Mouse (Mus musculus) CH12.LX (cell line): ENCODE measurements around the gene Gm43738. TPM values are rescaled to one million over a fixed set of nuclear protein-coding genes. Genes with fewer than 3 reads are reported as not detected.
A peak's percentile ranks its signal among the peaks of the same experiment; 100 is the strongest.

ENCODE experiments used
- DNase-seq: peaks from one replicate; pipeline ENCODE4 v3.0.0-alpha.2; 2013; ENCODE audit errors: extremely low read depth
- H3K27ac ChIP-seq: 2 replicates; pipeline ENCODE4 v1.5.1; 2012; ENCODE audit warnings: low read depth, mild to moderate bottlenecking, control low read depth, moderate library complexity; ENCODE audit not compliant: insufficient read depth
- H3K27me3 ChIP-seq: replicated peaks from 2 replicates; pipeline ENCODE3; 2012; ENCODE audit warnings: inconsistent platforms
- H3K36me3 ChIP-seq, 2 experiments: replicated peaks in 1 of 2; 2 replicates each; pipeline versions ENCODE3 to v1.6.1; 2012; ENCODE audit warnings: inconsistent platforms in 1 of 2, low read length in 1 of 2, mild to moderate bottlenecking in 1 of 2, mixed read lengths in 1 of 2, moderate library complexity in 1 of 2; ENCODE audit not compliant: control insufficient read depth in 1 of 2, insufficient read depth in 1 of 2
- H3K4me1 ChIP-seq, 2 experiments: 2 replicates each; pipeline ENCODE4 v1.6.1; 2012; ENCODE audit warnings: inconsistent platforms in 1 of 2, moderate library complexity in 1 of 2; ENCODE audit not compliant: insufficient read depth in 2 of 2, control insufficient read depth in 1 of 2
- H3K4me2 ChIP-seq: 2 replicates; pipeline ENCODE4 v1.6.1; 2012; ENCODE audit warnings: low read depth, mild to moderate bottlenecking, control low read depth; ENCODE audit not compliant: poor library complexity, insufficient read depth, severe bottlenecking
- H3K4me3 ChIP-seq, 3 experiments: fragments of 150-350 bp in 1 of 3; sonication (generic) in 1 of 3; replicated peaks in 1 of 3; 2 replicates each; pipeline versions ENCODE3 to v1.5.1; 2011 to 2012; ENCODE audit warnings: low read depth in 2 of 3, low read length in 2 of 3, mild to moderate bottlenecking in 2 of 3, moderate library complexity in 2 of 3, control low read depth in 1 of 3, improper control_type of control experiment in 1 of 3, inconsistent platforms in 1 of 3, mixed read lengths in 1 of 3; ENCODE audit not compliant: poor library complexity in 1 of 3
- H3K79me2 ChIP-seq: replicated peaks from 2 replicates; pipeline ENCODE4 v1.6.1; 2012; ENCODE audit warnings: mild to moderate bottlenecking, moderate library complexity; ENCODE audit not compliant: control insufficient read depth, poor library complexity, insufficient read depth, severe bottlenecking; ENCODE audit errors: extremely low read depth
- H3K9ac ChIP-seq: 2 replicates; pipeline ENCODE4 v1.6.1; 2012; ENCODE audit warnings: low read depth, mild to moderate bottlenecking, control low read depth, moderate library complexity; ENCODE audit not compliant: insufficient read depth
- H3K9me3 ChIP-seq: replicated peaks from 2 replicates; pipeline ENCODE3; 2012; ENCODE audit warnings: low read length, inconsistent platforms, mixed read lengths
- BHLHE40 ChIP-seq: IDR thresholded peaks from 2 replicates; pipeline ENCODE4 v1.6.1; 2011; ENCODE audit warnings: mild to moderate bottlenecking, low read depth, low read length, improper control_type of control experiment
- CHD1 ChIP-seq: IDR thresholded peaks from 2 replicates; pipeline ENCODE4 v1.6.1; 2012; ENCODE audit warnings: low read depth, low read length, improper control_type of control experiment, inconsistent platforms
- CHD2 ChIP-seq: IDR thresholded peaks from 2 replicates; pipeline ENCODE4 v1.6.1; 2011; ENCODE audit warnings: low read length, improper control_type of control experiment
- CTCF ChIP-seq, 2 experiments: IDR thresholded peaks in 1 of 2; conservative IDR thresholded peaks in 1 of 2; 2 replicates each; pipeline ENCODE4 v1.5.1; 2011 to 2012; ENCODE audit warnings: low read depth in 2 of 2, low read length in 2 of 2, improper control_type of control experiment in 1 of 2, inconsistent platforms in 1 of 2, mild to moderate bottlenecking in 1 of 2, moderate library complexity in 1 of 2
- E2F4 ChIP-seq: IDR thresholded peaks from 2 replicates; pipeline ENCODE4 v1.6.1; 2011; ENCODE audit warnings: low read depth, low read length, improper control_type of control experiment; ENCODE audit not compliant: insufficient replicate concordance
- ELF1 ChIP-seq: IDR thresholded peaks from 2 replicates; pipeline ENCODE4 v1.6.1; 2014; ENCODE audit warnings: low read depth, mild to moderate bottlenecking, inconsistent platforms, low read length, improper control_type of control experiment
- EP300 ChIP-seq: IDR thresholded peaks from 2 replicates; pipeline ENCODE4 v1.6.1; 2011; ENCODE audit warnings: low read length, improper control_type of control experiment
- ETS1 ChIP-seq: conservative IDR thresholded peaks from 2 replicates; pipeline ENCODE4 v1.6.1; 2012; ENCODE audit warnings: low read depth, mild to moderate bottlenecking, inconsistent platforms, low read length, improper control_type of control experiment, moderate library complexity
- GABPA ChIP-seq: IDR thresholded peaks from 2 replicates; pipeline ENCODE4 v1.6.1; 2012; ENCODE audit warnings: low read depth, low read length, improper control_type of control experiment, inconsistent platforms; ENCODE audit not compliant: insufficient replicate concordance
- HCFC1 ChIP-seq: IDR thresholded peaks from 2 replicates; pipeline ENCODE4 v1.6.1; 2012; ENCODE audit warnings: low read depth, mild to moderate bottlenecking, inconsistent platforms, low read length, improper control_type of control experiment
- IRF4 ChIP-seq: IDR thresholded peaks from 2 replicates; pipeline ENCODE4 v1.6.1; 2014; ENCODE audit warnings: low read depth, mild to moderate bottlenecking, inconsistent platforms, low read length, improper control_type of control experiment
- JUN ChIP-seq: IDR thresholded peaks from 2 replicates; pipeline ENCODE4 v1.6.1; 2011; ENCODE audit warnings: low read depth, mild to moderate bottlenecking, low read length, improper control_type of control experiment, moderate library complexity; ENCODE audit not compliant: insufficient read depth
- JUND ChIP-seq: conservative IDR thresholded peaks from 2 replicates; pipeline ENCODE4 v1.6.1; 2011; ENCODE audit warnings: low read depth, low read length, improper control_type of control experiment
- KAT2A ChIP-seq: IDR thresholded peaks from 2 replicates; pipeline ENCODE4 v1.6.1; 2012; ENCODE audit warnings: low read length, improper control_type of control experiment, inconsistent platforms; ENCODE audit not compliant: insufficient replicate concordance
- MAFK ChIP-seq: IDR thresholded peaks from 2 replicates; pipeline ENCODE4 v1.6.1; 2011; ENCODE audit warnings: low read length, improper control_type of control experiment; ENCODE audit not compliant: insufficient replicate concordance
- MAX ChIP-seq: IDR thresholded peaks from 2 replicates; pipeline ENCODE4 v1.6.1; 2011; ENCODE audit warnings: low read length, improper control_type of control experiment
- MAZ ChIP-seq: IDR thresholded peaks from 2 replicates; pipeline ENCODE4 v1.6.1; 2012; ENCODE audit warnings: low read depth, mild to moderate bottlenecking, inconsistent platforms, low read length, improper control_type of control experiment, moderate library complexity
- MEF2A ChIP-seq: IDR thresholded peaks from 2 replicates; pipeline ENCODE4 v1.6.1; 2014; ENCODE audit warnings: low read depth, mild to moderate bottlenecking, inconsistent platforms, low read length, improper control_type of control experiment, borderline replicate concordance
- MXI1 ChIP-seq: IDR thresholded peaks from 2 replicates; pipeline ENCODE4 v1.6.1; 2011; ENCODE audit warnings: mild to moderate bottlenecking, low read depth, low read length, improper control_type of control experiment
- MYC ChIP-seq: IDR thresholded peaks from 2 replicates; pipeline ENCODE4 v1.6.1; 2011; ENCODE audit warnings: low read depth, mild to moderate bottlenecking, improper control_type of control experiment, low read length
- NELFE ChIP-seq: IDR thresholded peaks from 2 replicates; pipeline ENCODE4 v1.6.1; 2011; ENCODE audit warnings: low read depth, low read length, improper control_type of control experiment
- NRF1 ChIP-seq: IDR thresholded peaks from 2 replicates; pipeline ENCODE4 v1.6.1; 2014; ENCODE audit warnings: low read depth, mild to moderate bottlenecking, inconsistent platforms, low read length, improper control_type of control experiment, moderate library complexity
- PAX5 ChIP-seq: IDR thresholded peaks from 2 replicates; pipeline ENCODE4 v1.6.1; 2012; ENCODE audit warnings: low read length, inconsistent platforms, mixed read lengths
- POLR2A ChIP-seq: IDR thresholded peaks from 2 replicates; pipeline ENCODE4 v1.6.1; 2011; ENCODE audit warnings: low read depth, mild to moderate bottlenecking, improper control_type of control experiment, low read length
- POLR2AphosphoS2 ChIP-seq: IDR thresholded peaks from 2 replicates; pipeline ENCODE4 v1.6.1; 2011; ENCODE audit warnings: low read depth, low read length, improper control_type of control experiment
- RAD21 ChIP-seq: IDR thresholded peaks from 2 replicates; pipeline ENCODE4 v1.6.1; 2011; ENCODE audit warnings: low read depth, mild to moderate bottlenecking, low read length, improper control_type of control experiment, moderate library complexity
- RCOR1 ChIP-seq: conservative IDR thresholded peaks from 2 replicates; pipeline ENCODE4 v1.6.1; 2012; ENCODE audit warnings: low read depth, mild to moderate bottlenecking, inconsistent platforms, low read length, improper control_type of control experiment
- SIN3A ChIP-seq: IDR thresholded peaks from 2 replicates; pipeline ENCODE4 v1.6.1; 2012; ENCODE audit warnings: low read length, improper control_type of control experiment, inconsistent platforms
- SMC3 ChIP-seq: IDR thresholded peaks from 2 replicates; pipeline ENCODE4 v1.6.1; 2011; ENCODE audit warnings: low read depth, low read length, improper control_type of control experiment
- TBP ChIP-seq: conservative IDR thresholded peaks from 2 replicates; pipeline ENCODE4 v1.6.1; 2011; ENCODE audit warnings: low read depth, low read length, improper control_type of control experiment
- TCF12 ChIP-seq: IDR thresholded peaks from 2 replicates; pipeline ENCODE4 v1.6.1; 2014; ENCODE audit warnings: low read depth, mild to moderate bottlenecking, inconsistent platforms, low read length, improper control_type of control experiment
- UBTF ChIP-seq: IDR thresholded peaks from 2 replicates; pipeline ENCODE4 v1.6.1; 2012; ENCODE audit warnings: low read depth, mild to moderate bottlenecking, inconsistent platforms, low read length, improper control_type of control experiment, moderate library complexity
- USF1 ChIP-seq: IDR thresholded peaks from 2 replicates; pipeline ENCODE4 v1.6.1; 2014; ENCODE audit warnings: low read depth, mild to moderate bottlenecking, inconsistent platforms, low read length, improper control_type of control experiment
- USF2 ChIP-seq: conservative IDR thresholded peaks from 2 replicates; pipeline ENCODE4 v1.6.1; 2011; ENCODE audit warnings: low read depth, low read length, improper control_type of control experiment
- ZC3H11A ChIP-seq: IDR thresholded peaks from 2 replicates; pipeline ENCODE4 v1.6.1; 2012; ENCODE audit warnings: low read depth, mild to moderate bottlenecking, inconsistent platforms, low read length, improper control_type of control experiment
- ZKSCAN1 ChIP-seq: IDR thresholded peaks from 2 replicates; pipeline ENCODE4 v1.6.1; 2012; ENCODE audit warnings: low read depth, inconsistent platforms, low read length, improper control_type of control experiment, borderline replicate concordance
- ZMIZ1 ChIP-seq: IDR thresholded peaks from 2 replicates; pipeline ENCODE4 v1.6.1; 2012; ENCODE audit warnings: low read depth, mild to moderate bottlenecking, inconsistent platforms, low read length, improper control_type of control experiment
- ZNF384 ChIP-seq: IDR thresholded peaks from 2 replicates; pipeline ENCODE4 v1.6.1; 2012; ENCODE audit warnings: low read depth, low read length, improper control_type of control experiment, inconsistent platforms
- dilution Hi-C: fragments of 300-500 bp; cut with MboI; formaldehyde crosslinking; loops from 2 replicates; pipeline ENCODE4 v1.14.3; 2020; ENCODE audit warnings: low sequenced_read_pairs; ENCODE audit not compliant: extremely low pct_unique_long_range_greater_than_20kb, extremely low pct_ligation_motif_present
- in situ Hi-C: fragments of 300-500 bp; cut with MboI; formaldehyde crosslinking; loops from 3 replicates; pipeline ENCODE4 v1.14.3; 2019; ENCODE audit warnings: low sequenced_read_pairs, low pct_ligation_motif_present, low pct_unique_long_range_greater_than_20kb, mixed read lengths
- polyA plus RNA-seq: library from polyadenylated mRNA; unstranded; fragments of >175 nt; gene quantifications from 2 replicates; pipeline ENCODE4 v1.2.1, GENCODE M21; 2012; ENCODE audit warnings: low read depth; ENCODE audit not compliant: insufficient read length
- total RNA-seq, 2 experiments: library from RNA; depleted of rRNA; stranded (reverse); fragments of 300-350 nt in 1 of 2; fragments of >200 nt in 1 of 2; gene quantifications; 2 replicates each; pipeline ENCODE4 v1.2.3; 2012 to 2014

Gm43738 gene
- total and polyA plus RNA-seq, 3 experiments, result not detected

DNA sequence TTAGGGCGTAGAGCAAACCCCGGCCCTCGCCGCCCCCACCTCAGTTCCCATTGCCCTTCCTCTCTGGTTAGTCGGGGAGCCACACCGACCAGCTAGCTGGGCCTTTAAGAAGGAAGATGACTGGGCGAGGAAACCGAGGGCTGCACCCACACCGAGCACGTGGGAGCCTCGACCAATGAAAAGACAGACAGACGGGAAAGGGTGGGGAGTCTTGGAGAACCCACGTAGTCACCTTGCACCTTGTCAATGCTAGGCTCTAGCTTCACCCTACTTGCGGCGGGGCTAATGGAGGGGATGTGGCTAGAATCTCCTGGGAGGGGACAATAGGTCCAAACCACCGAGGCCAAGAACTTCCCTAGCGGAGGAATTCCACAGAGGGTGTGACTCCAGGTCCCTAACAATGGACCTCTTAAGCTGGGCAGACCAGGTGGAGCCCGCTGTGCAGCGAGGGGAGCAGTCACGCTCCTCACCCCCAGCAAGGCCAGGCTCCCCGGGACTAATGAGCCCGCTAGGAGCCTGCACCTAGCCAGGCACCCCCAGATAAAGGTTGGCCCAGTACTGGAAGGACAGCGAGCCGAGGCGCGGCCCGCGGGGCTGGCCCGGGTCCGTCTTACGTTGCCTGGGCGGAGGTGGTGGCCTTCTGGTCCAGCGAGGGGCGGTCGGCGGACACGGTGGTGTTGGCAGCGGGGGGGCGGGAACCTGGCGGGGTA is 10.9 kb downstream of the Gm43738 start:
- dilution Hi-C loops (no loop called here), in situ Hi-C loops (loop anchor here (5.0 kb wide), 1 partner anchor 67 kb away; no protein-coding TSS in a partner anchor)
- peak; percentile 89 for DNase-seq
- Histone ChIP-seq H3K4me3 (peak overlapping the region; percentile 61 to 69 (median 62)), H3K9me3 (no peaks in the 10 kb centered on the region), H3K4me1 (peaks cover 19 to 63% of the 10 kb centered on the region in 2 experiments), H3K27me3 (peaks cover 2% of the 10 kb centered on the region), H3K36me3 (peaks cover 11 to 27% of the 10 kb centered on the region in 2 experiments), H3K9ac (peak overlapping the region; percentile 57), H3K27ac (0 out of 2 replicates have a peak overlapping the region, but pooled peaks have one; percentile 10), H3K4me2 (peak overlapping the region; percentile 54), H3K79me2 (no peaks in the 10 kb centered on the region)
- TF ChIP-seq MYC (peak; percentile 64; the same call in 1 of the 2 replicates), CHD1 (no peak), JUN (no peak), TCF12 (peak; percentile 33; the same call in 1 of the 2 replicates), JUND (no peak), E2F4 (no peak), ZC3H11A (no peak), NELFE (0 out of 2 replicates have a peak, but pooled peaks have one; percentile 24), USF2 (peak; percentile 90), CHD2 (no peak), CTCF (conservative IDR thresholded peaks at IDR 0.05 in 1 of 2, IDR thresholded peaks at IDR 0.05 in 1 of 2; ENCODE audit: low read depth in 2 of 2, low read length in 2 of 2) (no peak), EP300 (no peak), TBP (peak; percentile 65; the same call in 1 of the 2 replicates), MXI1 (peak; percentile 68), GABPA (no peak), MAFK (no peak), IRF4 (no peak), ZNF384 (no peak), RCOR1 (no peak), POLR2A (peak; percentile 71), UBTF (no peak), BHLHE40 (no peak), MAZ (no peak), MAX (peak; percentile 93), PAX5 (no peak), MEF2A (no peak), SMC3 (no peak), NRF1 (0 out of 2 replicates have a peak, but pooled peaks have one; percentile 3), POLR2AphosphoS2 (no peak), ZMIZ1 (peak; percentile 35; the same call in 1 of the 2 replicates), SIN3A (peak; percentile 52; the same call in 1 of the 2 replicates), HCFC1 (peak; percentile 49), KAT2A (no peak), ZKSCAN1 (no peak), USF1 (peak; percentile 92), ETS1 (no peak), ELF1 (no peak; the same call in 1 of the 2 replicates), RAD21 (no peak)
